Mouse (Mus musculus) embryonic facial prominence, embryonic 12.5 days (tissue): Measurements from ENCODE around the gene Pik3r5. TPM values are rescaled to one million over a fixed set of nuclear protein-coding genes. Genes with fewer than 3 reads are reported as not detected.

ENCODE experiments used
- ATAC-seq: fragments of 200-750 bp; cut with Nextera tagmentation; 2 replicates; pipeline ENCODE4 v1.8.0; 2017; ENCODE audit not compliant: insufficient number of reproducible peaks, insufficient read depth, low FRiP score, low TSS enrichment
- H3K27ac ChIP-seq: fragments of 300-500 bp; sonication (generic); 2 replicates; pipeline ENCODE4 v1.5.1; 2016; ENCODE audit warnings: mild to moderate bottlenecking
- H3K27me3 ChIP-seq: fragments of 300-500 bp; sonication (generic); 2 replicates; pipeline ENCODE4 v1.6.1; 2016; ENCODE audit warnings: mild to moderate bottlenecking, moderate library complexity
- H3K36me3 ChIP-seq: fragments of 300-500 bp; sonication (generic); 2 replicates; pipeline ENCODE4 v1.6.1; 2016; ENCODE audit warnings: mild to moderate bottlenecking
- H3K4me1 ChIP-seq: fragments of 300-500 bp; sonication (generic); 2 replicates; pipeline ENCODE4 v1.6.1; 2016
- H3K4me2 ChIP-seq: fragments of 300-500 bp; sonication (generic); replicated peaks from 2 replicates; pipeline ENCODE4 v1.6.1; 2016; ENCODE audit warnings: mild to moderate bottlenecking, moderate library complexity
- H3K4me3 ChIP-seq: fragments of 300-500 bp; sonication (generic); 2 replicates; pipeline ENCODE4 v1.5.1; 2016; ENCODE audit warnings: mild to moderate bottlenecking
- H3K9ac ChIP-seq: fragments of 300-500 bp; sonication (generic); 2 replicates; pipeline ENCODE4 v1.6.1; 2016; ENCODE audit warnings: mild to moderate bottlenecking, moderate library complexity
- H3K9me3 ChIP-seq: fragments of 300-500 bp; sonication (generic); 2 replicates; pipeline ENCODE4 v1.6.1; 2016; ENCODE audit warnings: mild to moderate bottlenecking, moderate library complexity
- WGBS: fragments of 180-500 bp; shearing (Covaris S2); methylation state at CpG from one replicate; pipeline ENCODE4 v1.1.7; 2016; 5-methylcytosine and 5-hydroxymethylcytosine counted together
- polyA plus RNA-seq: library from polyadenylated mRNA; unstranded; fragments of >200 nt; fragmentation: Nextera tagmentation; extraction: Ambion mirVana; gene quantifications from 2 replicates; pipeline ENCODE4 v1.2.1, GENCODE M21; 2016

The Pik3r5 gene
- polyA plus RNA-seq, 1 experiment from 2014 or later = 0.70 TPM

DNA sequence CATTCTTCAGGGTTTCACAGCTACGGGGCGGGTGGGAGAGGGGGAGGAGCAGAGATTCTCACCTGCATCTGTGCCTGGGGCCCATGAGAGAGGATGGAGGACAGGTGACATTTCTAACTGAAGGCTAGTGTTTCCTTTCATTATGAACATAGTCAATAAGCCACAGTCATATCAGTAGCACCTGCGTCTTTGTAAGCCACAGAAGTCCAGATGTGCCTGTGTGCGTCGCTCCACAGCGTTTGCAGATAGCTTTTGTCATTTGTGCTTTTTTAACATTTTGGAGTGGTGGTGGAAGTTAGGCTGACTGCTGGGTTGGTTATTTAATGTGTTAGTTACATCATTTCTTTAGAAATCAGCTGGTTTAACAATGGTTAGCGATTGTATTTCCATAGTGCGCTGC lies 20.8 kb downstream of the Pik3r5 start:
- no peak for ATAC-seq
- Histone ChIP-seq H3K27ac (no peak overlapping the region), H3K4me1 (peaks cover 14% of the 10 kb centered on the region), H3K36me3 (no peaks in the 10 kb centered on the region), H3K9ac (no peak overlapping the region), H3K9me3 (no peaks in the 10 kb centered on the region), H3K4me2 (no peak overlapping the region), H3K27me3 (0 out of 2 replicates have a peak, but pooled peaks cover 5% of the 10 kb centered on the region), H3K4me3 (no peak overlapping the region)
- 91% methylated on average over 8 of the region's 8 CpGs for WGBS

GRCm38 (mm10) chr11:68453301-68453700 lies 21.4 kb downstream of the Pik3r5 start:
- peaks cover 14% of the 10 kb centered on the region for H3K4me1 ChIP-seq
- H3K36me3 ChIP-seq = no peaks in the 10 kb centered on the region
- H3K9me3 ChIP-seq = no peaks in the 10 kb centered on the region
- no peak for ATAC-seq
- WGBS = 65% methylated on average over 6 of the region's 6 CpGs
- no peak overlapping the region for H3K4me3 ChIP-seq
- H3K27ac ChIP-seq = no peak overlapping the region
- H3K9ac ChIP-seq = no peak overlapping the region
- H3K4me2 ChIP-seq = no peak overlapping the region
- 0 out of 2 replicates have a peak, but pooled peaks cover 5% of the 10 kb centered on the region for H3K27me3 ChIP-seq

GRCm38 (mm10) chr11:68458086-68458485 lies 26.2 kb downstream of the Pik3r5 start:
- 83% methylated on average over 8 of the region's 8 CpGs for WGBS
- Histone ChIP-seq H3K9me3 (no peaks in the 10 kb centered on the region), H3K27me3 (no peaks in the 10 kb centered on the region), H3K36me3 (no peaks in the 10 kb centered on the region), H3K9ac (no peak overlapping the region), H3K27ac (no peak overlapping the region), H3K4me1 (no peaks in the 10 kb centered on the region), H3K4me2 (no peak overlapping the region), H3K4me3 (no peak overlapping the region)
- no peak for ATAC-seq

- Histone ChIP-seq H3K9me3 (no peaks in the 10 kb centered on the region), H3K4me3 (no peak overlapping the region), H3K27me3 (no peaks in the 10 kb centered on the region), H3K4me1 (no peaks in the 10 kb centered on the region), H3K27ac (no peak overlapping the region), H3K9ac (no peak overlapping the region), H3K4me2 (no peak overlapping the region), H3K36me3 (no peaks in the 10 kb centered on the region)
- WGBS = 80% methylated on average over 5 of the region's 5 CpGs
- no peak for ATAC-seq
Observed at GRCm38 (mm10) chr11:68459021-68459420, 27.1 kb downstream of the Pik3r5 start.

DNA sequence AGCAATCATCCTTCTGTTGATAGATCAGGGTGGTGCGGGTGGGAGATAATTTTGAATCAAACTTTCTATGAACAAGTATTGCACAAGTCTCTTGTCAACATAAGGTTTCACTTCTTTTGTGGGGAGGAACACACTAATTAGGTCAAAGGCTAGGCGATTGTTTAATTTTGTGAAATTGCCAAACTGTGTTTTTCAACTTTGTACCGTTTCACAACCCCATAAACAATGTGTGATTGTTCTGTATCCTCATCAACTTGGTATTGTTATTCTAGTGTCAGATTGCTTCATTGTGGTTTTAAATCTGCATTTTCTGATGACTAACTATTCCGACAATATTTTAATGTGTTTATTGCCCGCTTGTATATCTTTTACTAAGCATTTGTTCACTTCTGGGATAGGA lies 27.6 kb downstream of the Pik3r5 start:
- no peak overlapping the region for H3K4me3 ChIP-seq
- ATAC-seq = no peak
- no peak overlapping the region for H3K4me2 ChIP-seq
- no peaks in the 10 kb centered on the region for H3K36me3 ChIP-seq
- no peaks in the 10 kb centered on the region for H3K27me3 ChIP-seq
- H3K27ac ChIP-seq = no peak overlapping the region
- no peaks in the 10 kb centered on the region for H3K9me3 ChIP-seq
- 79% methylated on average over 5 of the region's 5 CpGs for WGBS
- H3K4me1 ChIP-seq = no peaks in the 10 kb centered on the region
- no peak overlapping the region for H3K9ac ChIP-seq

DNA sequence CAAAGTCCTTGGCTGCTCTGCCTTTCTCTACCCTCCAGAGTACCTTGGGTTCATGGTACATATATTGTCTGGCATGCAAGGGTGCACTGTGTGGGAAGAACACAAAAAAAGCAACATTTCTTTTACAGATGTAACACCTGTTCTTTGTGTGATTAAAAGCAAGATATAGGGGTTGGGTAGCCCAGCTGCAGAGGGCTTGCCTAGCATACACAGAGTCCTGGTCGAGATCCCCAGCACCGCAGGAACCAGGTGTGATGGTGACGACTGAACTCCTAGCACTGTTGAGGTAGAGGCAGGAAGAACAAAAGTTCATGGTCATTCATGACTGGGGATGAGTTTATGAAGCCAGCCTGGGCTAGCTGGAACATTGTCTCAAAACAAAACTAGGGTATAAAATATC lies 30.8 kb downstream of the Pik3r5 start:
- ATAC-seq = no peak
- 84% methylated on average over 3 of the region's 3 CpGs for whole genome bisulfite sequencing
- no peak overlapping the region for H3K4me2 ChIP-seq

DNA sequence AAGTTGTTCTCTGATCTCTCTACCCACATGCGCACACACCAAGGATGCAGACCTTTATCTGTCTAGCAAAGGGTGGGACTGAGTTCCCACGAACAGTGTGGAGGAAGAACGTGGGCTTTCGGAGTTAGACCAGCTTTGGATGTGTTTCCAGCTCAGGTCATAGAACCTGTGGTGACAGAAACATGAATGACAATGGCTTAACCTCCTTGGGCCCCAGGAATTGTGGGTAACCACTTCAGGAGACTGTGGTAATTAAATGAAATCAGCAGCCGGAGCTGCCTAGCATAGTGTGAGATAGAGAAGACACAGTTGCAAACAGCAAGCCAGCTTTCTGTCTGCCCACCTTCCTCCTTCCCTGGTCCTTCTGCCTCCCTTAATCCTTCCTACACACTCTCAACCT lies 32.3 kb downstream of the Pik3r5 start:
- H3K4me3 ChIP-seq = no peak overlapping the region
- H3K9ac ChIP-seq = no peak overlapping the region
- H3K36me3 ChIP-seq = no peaks in the 10 kb centered on the region
- H3K27ac ChIP-seq = no peak overlapping the region
- H3K4me1 ChIP-seq = no peaks in the 10 kb centered on the region
- 81% methylated on average over 5 of the region's 5 CpGs for WGBS
- no peaks in the 10 kb centered on the region for H3K27me3 ChIP-seq
- no peak for ATAC-seq
- no peak overlapping the region for H3K4me2 ChIP-seq
- H3K9me3 ChIP-seq = no peaks in the 10 kb centered on the region

More for the DNA sequence above, 30.8 kb downstream of the Pik3r5 start:
- Histone ChIP-seq H3K9ac (no peak overlapping the region), H3K36me3 (no peaks in the 10 kb centered on the region), H3K27ac (no peak overlapping the region), H3K4me1 (no peaks in the 10 kb centered on the region), H3K9me3 (no peaks in the 10 kb centered on the region), H3K4me3 (no peak overlapping the region), H3K27me3 (no peaks in the 10 kb centered on the region)

DNA sequence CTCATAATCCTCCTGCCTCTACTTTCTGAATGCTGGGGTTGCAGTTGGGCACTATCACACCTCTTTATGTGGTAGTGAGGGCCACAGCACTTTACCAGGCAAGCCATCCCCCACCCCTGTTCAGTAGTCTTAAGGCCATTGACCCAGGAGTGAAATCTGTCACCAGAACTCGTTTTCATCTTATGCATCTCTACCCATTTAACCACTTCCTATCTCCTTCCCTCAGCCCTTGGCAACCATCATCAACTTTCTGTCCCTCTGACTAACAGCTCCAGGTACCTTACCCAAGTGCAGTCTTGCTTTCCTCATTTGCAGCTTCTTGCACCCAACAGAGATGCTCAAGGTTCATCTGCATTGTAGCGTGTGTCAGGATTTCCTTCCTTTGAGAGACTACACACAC lies 33.2 kb downstream of the Pik3r5 start:
- Histone ChIP-seq H3K27me3 (no peaks in the 10 kb centered on the region), H3K36me3 (no peaks in the 10 kb centered on the region), H3K4me1 (no peaks in the 10 kb centered on the region), H3K4me2 (no peak overlapping the region), H3K9me3 (no peaks in the 10 kb centered on the region), H3K9ac (no peak overlapping the region), H3K27ac (no peak overlapping the region), H3K4me3 (no peak overlapping the region)
- 81% methylated on average over 2 of the region's 2 CpGs for WGBS
- no peak for ATAC-seq

GRCm38 (mm10) chr11:68467441-68467840 lies 35.5 kb downstream of the Pik3r5 start:
- no peaks in the 10 kb centered on the region for H3K27me3 ChIP-seq
- no peak overlapping the region for H3K4me2 ChIP-seq
- H3K36me3 ChIP-seq = no peaks in the 10 kb centered on the region
- H3K4me3 ChIP-seq = no peak overlapping the region
- ATAC-seq = no peak
- H3K27ac ChIP-seq = no peak overlapping the region
- 77% methylated on average over 7 of the region's 7 CpGs for WGBS
- no peaks in the 10 kb centered on the region for H3K4me1 ChIP-seq
- no peak overlapping the region for H3K9ac ChIP-seq
- H3K9me3 ChIP-seq = no peaks in the 10 kb centered on the region

GRCm38 (mm10) chr11:68467962-68468612 lies 36.2 kb downstream of the Pik3r5 start:
- no peak for ATAC-seq

GRCm38 (mm10) chr11:68468886-68469285 lies 37.0 kb downstream of the Pik3r5 start:
- no peak overlapping the region for H3K4me2 ChIP-seq
- H3K9ac ChIP-seq = no peak overlapping the region
- no peak overlapping the region for H3K4me3 ChIP-seq
- H3K4me1 ChIP-seq = no peaks in the 10 kb centered on the region
- no peaks in the 10 kb centered on the region for H3K36me3 ChIP-seq
- H3K9me3 ChIP-seq = no peaks in the 10 kb centered on the region
- no peak overlapping the region for H3K27ac ChIP-seq
- 0 out of 2 replicates have a peak, but pooled peaks cover 2% of the 10 kb centered on the region for H3K27me3 ChIP-seq
- 76% methylated on average over 4 of the region's 4 CpGs for whole genome bisulfite sequencing
- no peak for ATAC-seq

More at GRCm38 (mm10) chr11:68467962-68468612, 36.2 kb downstream of the Pik3r5 start:
- Histone ChIP-seq H3K4me2 (no peak overlapping the region), H3K36me3 (no peaks in the 10 kb centered on the region), H3K9ac (no peak overlapping the region), H3K27me3 (no peaks in the 10 kb centered on the region), H3K9me3 (no peaks in the 10 kb centered on the region), H3K4me1 (no peaks in the 10 kb centered on the region), H3K4me3 (no peak overlapping the region), H3K27ac (no peak overlapping the region)
- WGBS = 79% methylated on average over 9 of the region's 9 CpGs

- no peaks in the 10 kb centered on the region for H3K4me1 ChIP-seq
- H3K27ac ChIP-seq = no peak overlapping the region
- H3K9me3 ChIP-seq = no peaks in the 10 kb centered on the region
- H3K36me3 ChIP-seq = no peaks in the 10 kb centered on the region
- H3K4me3 ChIP-seq = no peak overlapping the region
- H3K4me2 ChIP-seq = no peak overlapping the region
- 0 out of 2 replicates have a peak, but pooled peaks cover 2% of the 10 kb centered on the region for H3K27me3 ChIP-seq
- H3K9ac ChIP-seq = no peak overlapping the region
- ATAC-seq = no peak
- WGBS = 78% methylated on average over 5 of the region's 5 CpGs
Observed at GRCm38 (mm10) chr11:68472162-68472849, 40.4 kb downstream of the Pik3r5 start.
